Mouse (Mus musculus): ENCODE data around the gene Muc2.
A peak's percentile ranks its signal among the peaks of the same experiment; 100 is the strongest.

Gene Muc2

DNA sequence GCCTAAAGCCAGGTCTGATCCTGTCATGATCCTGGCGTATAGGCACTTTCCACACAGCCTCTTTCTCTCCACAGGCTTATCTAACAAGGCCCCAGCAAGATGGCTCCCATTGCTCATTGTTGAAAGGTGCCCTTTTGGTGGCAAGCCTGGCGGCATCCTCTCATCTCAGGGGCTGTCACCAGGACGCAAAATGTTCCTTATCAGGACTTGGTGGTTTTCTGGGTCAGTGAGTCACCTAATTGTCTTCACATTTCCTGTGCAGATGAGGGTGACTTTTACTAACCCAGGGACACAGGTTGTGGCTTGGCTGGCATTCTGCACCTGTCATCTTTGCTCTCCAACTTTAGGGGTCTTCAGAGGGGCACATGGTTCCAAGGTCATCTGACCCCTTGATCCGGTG, 68.2 kb downstream of the Muc2 start:
- no peak for DNase-seq (ENCODE audit: extremely low read depth, low read depth)

DNA sequence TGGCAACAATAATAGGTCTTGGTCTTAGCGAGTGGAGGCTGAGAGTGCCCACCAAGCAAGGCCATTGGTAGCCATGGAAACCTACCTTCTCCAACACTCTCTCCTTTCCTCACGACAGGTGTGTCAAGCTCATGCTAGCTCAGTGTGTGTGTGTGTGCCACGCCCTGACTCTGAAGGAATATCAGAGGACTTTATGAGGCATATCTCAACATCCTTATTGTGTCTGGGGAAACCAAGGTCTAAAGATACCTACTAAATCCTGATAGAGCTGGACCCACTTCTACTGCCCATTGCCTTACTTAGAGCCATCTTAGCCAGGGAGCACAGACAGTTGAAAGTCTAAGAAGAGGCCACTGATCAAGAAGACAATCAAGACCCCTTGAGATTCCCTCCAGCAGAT, 80.4 kb downstream of the Muc2 start:
- no peak for DNase-seq (ENCODE audit: extremely low read depth, low read depth)

GRCm38 (mm10) chr7:141770988-141771387, 80.8 kb downstream of the Muc2 start:
- peak; percentile 78 for DNase-seq (ENCODE audit: extremely low read depth, low read depth)

DNA sequence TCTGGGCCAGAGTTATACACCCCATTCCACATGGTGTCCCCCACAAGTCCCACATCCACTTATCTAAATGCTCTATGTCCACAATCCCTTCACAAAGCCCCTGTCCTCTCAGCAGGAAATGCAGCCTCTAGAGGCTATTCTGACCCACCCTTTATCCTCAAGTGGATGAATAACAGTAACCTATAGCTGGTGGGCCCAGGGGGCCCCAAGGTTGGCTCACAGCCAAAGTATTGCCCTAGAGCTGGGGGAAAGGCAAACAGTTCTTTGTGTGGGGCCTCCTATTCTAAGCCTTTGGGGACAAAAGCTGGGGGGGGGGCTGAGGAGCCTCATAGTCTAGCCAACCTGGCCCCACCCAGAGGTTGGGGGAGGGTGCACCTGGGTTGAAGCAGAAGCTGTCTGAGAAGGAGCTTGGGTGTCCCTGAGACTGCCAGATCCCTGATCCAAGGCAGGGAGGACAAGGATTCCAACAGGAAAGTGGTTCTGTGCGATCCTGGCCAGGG, 82.0 kb downstream of the Muc2 start:
- no peak for DNase-seq (ENCODE audit: extremely low read depth, low read depth)

DNA sequence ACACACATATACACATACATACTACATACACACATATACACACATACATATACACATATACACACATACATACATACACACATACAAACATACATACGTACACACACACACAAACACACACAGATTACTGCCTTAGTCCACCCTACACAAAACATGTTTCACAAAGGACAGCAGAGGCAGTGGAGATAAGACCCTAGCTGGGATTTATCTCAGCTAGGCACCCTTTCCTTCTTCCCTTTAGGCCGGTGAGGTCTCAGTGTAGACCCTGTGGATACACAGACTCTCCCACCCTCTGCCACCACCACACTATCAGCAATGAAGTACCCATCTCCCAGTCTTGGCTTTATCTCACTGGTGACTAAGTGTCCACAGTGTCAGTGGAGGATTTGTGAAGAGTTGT, 84.7 kb downstream of the Muc2 start:
- DNase-seq (ENCODE audit: extremely low read depth, low read depth): no peak

GRCm38 (mm10) chr7:141776199-141776598, 86.1 kb downstream of the Muc2 start:
- no peak for DNase-seq (ENCODE audit: extremely low read depth, low read depth)

GRCm38 (mm10) chr7:141788677-141789452, 98.7 kb downstream of the Muc2 start, which contains the start of gene Muc5ac:
Gene Muc5ac, plus strand, starts transcription at chr7:141788972.
- no peak for DNase-seq (ENCODE audit: extremely low read depth, low read depth)

GRCm38 (mm10) chr7:141794251-141794650, 104.1 kb downstream of the Muc2 start:
- no peak for DNase-seq (ENCODE audit: extremely low read depth, low read depth)

DNA sequence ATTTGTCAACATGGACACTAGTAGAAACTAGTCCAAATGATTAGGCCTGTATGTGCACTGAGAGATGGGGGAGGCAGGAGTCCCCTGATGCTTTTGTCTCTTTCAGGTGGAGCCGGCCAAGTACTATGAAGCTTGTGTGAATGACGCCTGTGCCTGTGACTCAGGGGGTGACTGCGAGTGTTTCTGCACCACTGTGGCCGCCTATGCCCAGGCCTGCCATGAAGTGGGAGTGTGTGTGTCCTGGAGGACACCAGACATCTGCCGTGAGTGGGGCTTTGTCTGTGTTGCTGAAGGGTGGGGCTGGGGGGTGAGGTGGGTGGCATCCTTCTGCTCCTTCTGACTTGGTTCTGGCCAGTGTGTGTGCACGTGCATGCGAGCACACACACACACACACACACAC, 113.1 kb downstream of the Muc2 start:
- no peak for DNase-seq (ENCODE audit: extremely low read depth, low read depth)

Measured in MEL-GATA-1-ER (cell line).